Mouse (Mus musculus) small intestine, adult 2 months (tissue): Measurements from ENCODE around the gene LTO1.

ENCODE experiments used
- CTCF ChIP-seq: fragments of 200-500 bp; IDR thresholded peaks from 2 replicates; pipeline ENCODE4 v1.5.1; 2012; ENCODE audit warnings: low read depth, mild to moderate bottlenecking, control low read depth, inconsistent platforms, low read length, moderate library complexity, mixed read lengths; ENCODE audit not compliant: insufficient replicate concordance, insufficient read length; ENCODE audit errors: extremely low read depth
- POLR2A ChIP-seq: fragments of 200-500 bp; IDR thresholded peaks from 2 replicates; pipeline ENCODE4 v1.6.1; 2012; ENCODE audit warnings: low read depth, mild to moderate bottlenecking, control low read depth, inconsistent platforms, low read length, moderate library complexity

GRCm38 (mm10) chr7:144911121-144911520 lies 3.8 kb upstream of the LTO1 start:
- no peak for TF ChIP-seq CTCF
- no peak for TF ChIP-seq POLR2A
